Mouse (Mus musculus) lung, embryonic 16.5 days (tissue): ENCODE data around the gene Scn8a. TPM values are rescaled to one million over a fixed set of nuclear protein-coding genes. Genes with fewer than 3 reads are reported as not detected.

Source experiments
- ATAC-seq: fragments of 200-750 bp; cut with Nextera tagmentation; 2 replicates; pipeline ENCODE4 v1.8.0; 2017; ENCODE audit warnings: low read depth, mild to moderate bottlenecking, moderate library complexity
- H3K27ac ChIP-seq: fragments of 300-500 bp; sonication (generic); 2 replicates; pipeline ENCODE4 v1.5.1; 2014; ENCODE audit warnings: mild to moderate bottlenecking, control low read depth, low read length
- H3K27me3 ChIP-seq: fragments of 300-500 bp; sonication (generic); 2 replicates; pipeline ENCODE4 v1.6.1; 2014; ENCODE audit warnings: low read depth, low read length, mixed read lengths; ENCODE audit not compliant: control insufficient read depth, insufficient read depth
- H3K36me3 ChIP-seq: fragments of 300-500 bp; sonication (generic); 2 replicates; pipeline ENCODE4 v1.6.1; 2014; ENCODE audit warnings: low read length; ENCODE audit not compliant: control insufficient read depth, insufficient read depth
- H3K4me1 ChIP-seq: fragments of 300-500 bp; sonication (generic); replicated peaks from 2 replicates; pipeline ENCODE4 v1.6.1; 2014; ENCODE audit warnings: low read length, mixed read lengths; ENCODE audit not compliant: control insufficient read depth, insufficient read depth
- H3K4me2 ChIP-seq: fragments of 300-500 bp; sonication (generic); 2 replicates; pipeline ENCODE4 v1.6.1; 2014; ENCODE audit warnings: low read depth, low read length, control low read depth
- H3K4me3 ChIP-seq: fragments of 300-500 bp; sonication (generic); 2 replicates; pipeline ENCODE4 v1.5.1; 2014; ENCODE audit warnings: mild to moderate bottlenecking, low read length, control low read depth
- H3K9ac ChIP-seq: fragments of 300-500 bp; sonication (generic); 2 replicates; pipeline ENCODE4 v1.6.1; 2014; ENCODE audit warnings: low read length, control low read depth
- H3K9me3 ChIP-seq: fragments of 300-500 bp; sonication (generic); 2 replicates; pipeline ENCODE4 v1.6.1; 2016; ENCODE audit warnings: low read length; ENCODE audit not compliant: control insufficient read depth
- WGBS: fragments of 180-500 bp; shearing (Covaris S2); extraction: QIAGEN DNeasy Blood & Tissue Kit; methylation state at CpG from one replicate; pipeline ENCODE4 v1.1.7; 2014; 5-methylcytosine and 5-hydroxymethylcytosine counted together
- polyA plus RNA-seq: library from polyadenylated mRNA; unstranded; fragments of >200 nt; fragmentation: Nextera tagmentation; extraction: Ambion mirVana; gene quantifications from 2 replicates; pipeline ENCODE4 v1.2.1, GENCODE M21; 2015

Gene Scn8a
- polyA plus RNA-seq, 1 experiment from 2014 or later = 1.4 TPM

- Histone ChIP-seq H3K27ac (no peak overlapping the region), H3K9me3 (no peaks in the 10 kb centered on the region), H3K27me3 (peaks cover 7% of the 10 kb centered on the region; the same call in 1 of the 2 replicates), H3K36me3 (no peaks in the 10 kb centered on the region), H3K4me1 (peaks cover 71% of the 10 kb centered on the region), H3K4me3 (no peak overlapping the region), H3K9ac (peak overlapping the region; percentile 39), H3K4me2 (no peak overlapping the region)
- ATAC-seq = no peak
- 78% methylated on average over 5 of the region's 5 CpGs for WGBS
Observed at GRCm38 (mm10) chr15:101074067-101074466, 204.4 kb downstream of the Scn8a start.

DNA sequence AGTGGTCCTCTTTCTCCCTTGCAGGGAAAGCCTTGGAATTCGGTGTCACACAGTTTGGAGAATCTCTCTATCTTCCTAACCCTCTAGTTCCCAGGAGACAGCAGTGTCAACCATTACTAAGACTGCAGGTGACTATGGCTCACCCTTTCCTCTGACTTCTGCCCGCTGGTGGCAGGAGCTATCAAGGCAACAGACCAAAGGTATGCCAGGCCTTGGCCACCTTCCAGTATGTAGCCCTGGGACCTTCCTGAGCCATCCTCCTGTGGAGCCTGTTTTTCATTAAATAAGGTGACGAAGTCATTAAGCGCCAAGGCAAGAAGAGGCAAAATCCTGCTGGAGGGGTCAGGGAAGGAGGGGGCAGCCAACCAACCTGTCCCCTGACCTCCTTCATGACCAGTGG lies 205.5 kb downstream of the Scn8a start:
- Histone ChIP-seq H3K27ac (no peak overlapping the region), H3K36me3 (no peaks in the 10 kb centered on the region), H3K4me2 (no peak overlapping the region), H3K4me1 (peaks cover 65% of the 10 kb centered on the region), H3K4me3 (no peak overlapping the region), H3K27me3 (peaks cover 7% of the 10 kb centered on the region; the same call in 1 of the 2 replicates), H3K9ac (no peak overlapping the region), H3K9me3 (no peaks in the 10 kb centered on the region)
- ATAC-seq = no peak
- 86% methylated on average over 4 of the region's 4 CpGs for WGBS

- Histone ChIP-seq H3K36me3 (no peaks in the 10 kb centered on the region), H3K4me2 (no peak overlapping the region), H3K4me3 (no peak overlapping the region), H3K4me1 (peaks cover 60% of the 10 kb centered on the region), H3K27me3 (peaks cover 7% of the 10 kb centered on the region; the same call in 1 of the 2 replicates), H3K9me3 (no peaks in the 10 kb centered on the region), H3K27ac (no peak overlapping the region), H3K9ac (no peak overlapping the region)
- 72% methylated on average over 5 of the region's 5 CpGs for WGBS
- no peak for ATAC-seq
Observed at GRCm38 (mm10) chr15:101075656-101076055, 206.0 kb downstream of the Scn8a start.

DNA sequence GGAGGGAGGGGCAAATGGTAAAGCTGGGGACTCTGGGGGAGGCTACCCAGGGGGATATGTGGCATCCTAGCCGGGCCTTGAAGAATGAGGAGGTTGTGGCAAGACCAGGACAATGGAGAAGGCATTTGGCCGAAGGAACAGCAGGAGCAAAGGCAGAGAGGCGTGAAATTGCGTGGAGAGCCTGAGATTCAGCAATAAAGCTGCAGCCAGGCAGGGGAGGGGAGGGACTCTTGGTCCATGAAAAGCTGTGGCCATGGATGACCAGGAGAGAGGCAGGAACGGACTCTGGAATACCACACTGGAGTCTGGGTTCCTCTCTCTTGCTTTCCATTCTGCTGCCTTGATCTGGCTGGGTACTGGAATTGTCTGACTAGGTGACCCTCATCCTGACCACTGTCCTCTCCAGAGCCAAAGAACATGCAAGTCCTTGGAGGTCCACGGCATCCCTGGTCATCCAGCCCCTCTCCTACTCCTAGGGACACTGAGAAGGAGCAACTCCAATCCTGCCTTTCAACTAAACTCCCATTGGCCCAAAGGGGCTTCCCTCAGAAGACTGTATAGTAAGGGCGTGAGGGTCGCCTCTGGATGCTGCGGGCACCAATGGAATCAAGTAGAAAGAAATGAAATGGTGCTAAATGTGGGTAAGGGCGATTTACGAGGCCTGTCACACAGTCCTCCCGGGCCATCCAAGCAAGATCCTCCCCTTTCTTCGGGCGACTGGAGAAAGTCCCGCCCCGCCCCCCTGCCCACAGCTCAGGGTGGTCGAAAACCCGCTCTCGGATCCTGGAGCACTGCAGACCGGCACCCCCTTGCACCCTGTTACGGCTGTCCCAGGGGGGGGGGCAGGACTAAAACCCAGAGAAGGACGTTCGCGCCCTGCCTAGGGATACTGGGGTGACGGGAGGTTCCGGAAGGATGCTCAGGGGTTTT lies 206.7 kb downstream of the Scn8a start:
- peaks cover 56% of the 10 kb centered on the region for H3K4me1 ChIP-seq
- 16% methylated on average over 26 of the region's 26 CpGs for WGBS
- H3K9me3 ChIP-seq = no peaks in the 10 kb centered on the region
- H3K27me3 ChIP-seq = peaks cover 7% of the 10 kb centered on the region; the same call in 1 of the 2 replicates
- ATAC-seq = no peak
- no peak overlapping the region for H3K27ac ChIP-seq
- H3K36me3 ChIP-seq = no peaks in the 10 kb centered on the region
- peak overlapping the region; percentile 88 for H3K4me2 ChIP-seq
- peak overlapping the region; percentile 90; the same call in 1 of the 2 replicates for H3K9ac ChIP-seq
- H3K4me3 ChIP-seq = peak overlapping the region; percentile 86

- ATAC-seq = no peak
- H3K27ac ChIP-seq = peak overlapping the region; percentile 93
- H3K9me3 ChIP-seq = no peaks in the 10 kb centered on the region
- H3K36me3 ChIP-seq = no peaks in the 10 kb centered on the region
- peaks cover 58% of the 10 kb centered on the region for H3K4me1 ChIP-seq
- 1% methylated on average over 34 of the region's 34 CpGs for WGBS
- H3K4me2 ChIP-seq = peak overlapping the region; percentile 88
- H3K27me3 ChIP-seq = peaks cover 7% of the 10 kb centered on the region; the same call in 1 of the 2 replicates
- peak overlapping the region; percentile 86 for H3K4me3 ChIP-seq
- peak overlapping the region; percentile 90 for H3K9ac ChIP-seq
Observed at GRCm38 (mm10) chr15:101077001-101077812, 207.5 kb downstream of the Scn8a start.

DNA sequence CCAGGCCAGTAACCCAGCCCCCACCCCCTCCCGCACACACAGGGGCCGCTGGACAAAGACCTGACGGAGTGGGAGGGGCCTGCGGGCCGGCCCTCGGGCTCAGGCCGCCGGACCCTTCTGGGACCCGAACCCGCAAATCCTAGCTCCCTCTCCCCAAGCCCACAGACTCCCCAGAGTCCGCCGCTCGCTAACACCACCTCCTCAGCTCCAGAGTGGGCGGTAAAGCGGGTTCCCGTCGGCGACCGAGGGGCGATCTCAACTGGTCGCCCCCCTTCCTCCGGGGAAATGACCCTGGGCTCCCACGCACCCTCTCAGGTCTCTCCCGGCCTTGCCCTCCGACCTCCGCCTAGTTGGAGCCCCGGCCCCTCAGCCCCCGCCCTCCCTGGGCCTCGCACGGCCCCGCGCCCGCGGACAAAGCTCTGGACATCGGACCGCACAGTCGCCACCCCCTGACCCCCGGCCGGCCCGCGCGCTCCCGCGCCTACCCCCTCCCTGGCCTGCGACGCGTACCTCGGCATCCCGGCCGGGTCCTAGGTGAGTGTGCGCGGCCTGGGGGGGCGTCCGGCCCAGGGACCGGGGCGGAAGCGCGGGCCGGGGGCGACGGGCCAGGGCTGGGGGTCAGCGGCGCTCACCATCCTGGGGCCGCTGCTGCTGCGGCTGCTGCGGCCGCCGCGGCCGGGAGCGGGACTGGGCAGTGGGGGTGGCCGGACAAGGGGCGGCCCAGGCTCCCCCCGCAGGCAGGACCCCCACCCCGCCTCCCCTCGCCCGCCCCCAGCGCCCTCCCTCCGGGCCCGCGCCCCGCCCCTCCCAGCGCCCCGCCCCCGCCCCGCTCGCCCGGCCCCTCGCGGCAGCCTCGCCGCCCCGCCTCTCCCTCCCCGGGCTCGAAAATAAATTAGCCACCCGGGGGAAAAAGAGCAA lies 208.4 kb downstream of the Scn8a start, which contains the start of gene Fignl2:
Gene Fignl2 (minus strand): TSS at position 755 of the 918 bp plus-strand sequence.
- Histone ChIP-seq H3K27ac (peak within 1 kb of the TSS; percentile 93), H3K4me3 (peak within 1 kb of the TSS; percentile 86), H3K4me2 (peak within 1 kb of the TSS; percentile 88), H3K9ac (peak within 1 kb of the TSS; percentile 90), H3K4me1 (peaks cover 54% of the 10 kb centered on the region), H3K9me3 (no peaks in the 10 kb centered on the region), H3K27me3 (peaks cover 7% of the 10 kb centered on the region; the same call in 1 of the 2 replicates), H3K36me3 (no peaks in the 10 kb centered on the region)
- peak; percentile 66 for ATAC-seq
- under 1% methylated on average over 55 of the region's 96 CpGs for WGBS

DNA sequence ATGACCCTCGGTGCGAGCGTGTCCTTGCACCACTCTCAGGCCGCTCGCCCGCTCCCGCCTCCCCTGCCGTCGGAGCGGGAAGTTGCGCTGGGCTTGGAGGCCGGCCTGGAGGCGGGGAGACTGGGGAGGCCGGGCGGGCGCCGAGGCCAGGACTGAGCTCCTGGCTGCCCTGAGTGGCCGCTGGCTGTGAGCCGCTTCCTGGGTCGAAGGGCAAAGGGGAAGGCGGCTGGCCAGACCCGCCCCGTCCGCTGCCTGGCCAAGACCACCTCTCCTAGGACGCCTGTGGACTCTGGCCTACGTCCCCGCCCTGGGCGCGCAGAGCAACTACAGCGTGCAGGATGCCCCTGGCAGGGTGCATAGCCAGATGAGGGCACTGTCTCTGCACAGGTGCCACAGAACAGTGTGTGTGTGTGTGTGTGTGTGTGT lies 209.1 kb downstream of the Scn8a start:
- peak overlapping the region; percentile 86 for H3K4me3 ChIP-seq
- peak overlapping the region; percentile 90 for H3K9ac ChIP-seq
- peak overlapping the region; percentile 93 for H3K27ac ChIP-seq
- H3K4me1 ChIP-seq = peaks cover 47% of the 10 kb centered on the region
- WGBS = 3% methylated on average over 29 of the region's 30 CpGs
- peaks cover 7% of the 10 kb centered on the region; the same call in 1 of the 2 replicates for H3K27me3 ChIP-seq
- peak overlapping the region; percentile 88 for H3K4me2 ChIP-seq
- no peaks in the 10 kb centered on the region for H3K36me3 ChIP-seq
- no peaks in the 10 kb centered on the region for H3K9me3 ChIP-seq
- peak; percentile 88 for ATAC-seq

- ATAC-seq = no peak
- no peaks in the 10 kb centered on the region for H3K9me3 ChIP-seq
- peak overlapping the region; percentile 73 for H3K27ac ChIP-seq
- H3K4me1 ChIP-seq = peaks cover 46% of the 10 kb centered on the region
- no peaks in the 10 kb centered on the region for H3K36me3 ChIP-seq
- H3K4me2 ChIP-seq = no peak overlapping the region
- peaks cover 7% of the 10 kb centered on the region; the same call in 1 of the 2 replicates for H3K27me3 ChIP-seq
- H3K4me3 ChIP-seq = no peak overlapping the region
- H3K9ac ChIP-seq = no peak overlapping the region; the same call in 1 of the 2 replicates
- 80% methylated on average over 9 of the region's 9 CpGs for WGBS
Observed at GRCm38 (mm10) chr15:101080031-101080520, 210.4 kb downstream of the Scn8a start.
